Mouse (Mus musculus): Measurements from ENCODE around the gene Cped1. TPM values are rescaled to one million over a fixed set of nuclear protein-coding genes. Genes with fewer than 3 reads are reported as not detected.

Cped1 gene
- total RNA-seq, 2 experiments from 2014 or later: 3.0 to 4.1 TPM

DNA sequence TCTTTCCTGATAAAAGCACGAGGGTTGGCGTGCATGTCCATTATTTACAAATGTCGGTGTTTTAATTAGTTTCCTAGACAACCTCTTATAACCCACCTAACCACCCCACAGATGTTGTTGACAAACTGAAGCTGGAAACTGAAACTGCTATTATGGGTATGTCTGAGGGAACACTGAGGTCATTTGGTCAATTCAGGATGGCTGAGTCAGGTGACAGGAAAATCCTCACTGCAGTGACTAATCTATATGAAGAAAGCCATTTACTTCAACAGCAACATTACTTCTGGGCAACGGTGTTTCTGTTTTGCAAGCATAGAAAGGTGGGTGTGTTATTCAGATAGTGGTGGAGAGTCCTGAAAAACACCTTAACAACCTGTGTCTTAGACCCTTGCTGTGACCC lies 12.4 kb downstream of the Cped1 start:
- no peak for DNase-seq (ENCODE audit: low spot score in 2 of 2)

DNA sequence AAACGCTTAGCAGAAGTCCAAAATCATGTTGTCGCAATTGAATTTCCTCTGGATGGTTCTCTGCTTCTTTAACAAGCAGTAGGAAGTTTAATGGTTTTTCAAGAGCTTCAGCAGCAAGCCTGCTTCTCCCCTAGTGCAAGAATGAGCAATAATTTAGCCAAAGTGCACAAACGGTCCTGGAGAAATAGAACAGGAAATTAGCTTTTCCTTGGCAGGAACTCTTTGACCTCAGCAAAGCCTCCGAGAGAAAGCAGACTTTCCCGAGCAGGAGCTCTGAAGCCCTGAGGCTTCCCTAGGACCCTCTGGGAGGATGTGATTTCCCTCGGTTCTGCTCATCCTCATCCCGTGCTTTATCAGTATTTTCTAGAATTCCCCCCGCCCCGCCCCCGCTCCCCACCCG lies 13.3 kb downstream of the Cped1 start:
- no peak for DNase-seq (ENCODE audit: low spot score in 2 of 2)
- intact Hi-C loops (cut with DNase I): no loop called here

More for the DNA sequence above, 12.4 kb downstream of the Cped1 start:
- intact Hi-C loops (cut with DNase I): no loop called here

GRCm38 (mm10) chr6:22000086-22000485 lies 14.4 kb downstream of the Cped1 start:
- intact Hi-C loops (cut with DNase I): no loop called here
- no peak for DNase-seq (ENCODE audit: low spot score in 2 of 2)

DNA sequence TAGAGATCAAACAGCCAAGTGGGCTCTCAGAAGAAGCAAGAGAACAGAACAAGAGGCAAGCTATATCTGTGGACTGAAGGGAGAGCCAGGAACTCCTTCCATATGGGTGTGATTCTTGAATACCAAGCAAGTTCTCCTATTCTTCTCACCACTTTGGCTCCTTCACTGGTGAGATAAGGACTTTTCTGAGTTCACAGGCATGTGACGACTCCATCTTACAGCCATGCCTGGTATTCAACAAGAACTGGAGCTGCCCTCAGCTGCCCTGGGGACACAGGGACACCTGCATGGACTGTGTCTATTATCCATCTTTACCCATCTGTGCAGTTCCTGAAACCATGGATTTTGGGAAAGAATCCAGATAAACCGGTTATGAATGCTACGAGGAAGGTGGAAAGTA lies 15.2 kb downstream of the Cped1 start:
- intact Hi-C loops (cut with DNase I): no loop called here
- DNase-seq (ENCODE audit: low spot score in 2 of 2): no peak

GRCm38 (mm10) chr6:22001284-22001916 lies 15.7 kb downstream of the Cped1 start:
- no peak for DNase-seq (ENCODE audit: low spot score in 2 of 2)
- intact Hi-C loops (cut with DNase I): no loop called here

GRCm38 (mm10) chr6:22002521-22003199 lies 16.9 kb downstream of the Cped1 start:
- intact Hi-C loops (cut with DNase I): no loop called here
- DNase-seq (ENCODE audit: low spot score in 2 of 2): no peak

- intact Hi-C loops (cut with DNase I): no loop called here
- DNase-seq (ENCODE audit: low spot score in 2 of 2): no peak
These were observed 17.5 kb downstream of the Cped1 start for GRCm38 (mm10) chr6:22003200-22003587.

DNA sequence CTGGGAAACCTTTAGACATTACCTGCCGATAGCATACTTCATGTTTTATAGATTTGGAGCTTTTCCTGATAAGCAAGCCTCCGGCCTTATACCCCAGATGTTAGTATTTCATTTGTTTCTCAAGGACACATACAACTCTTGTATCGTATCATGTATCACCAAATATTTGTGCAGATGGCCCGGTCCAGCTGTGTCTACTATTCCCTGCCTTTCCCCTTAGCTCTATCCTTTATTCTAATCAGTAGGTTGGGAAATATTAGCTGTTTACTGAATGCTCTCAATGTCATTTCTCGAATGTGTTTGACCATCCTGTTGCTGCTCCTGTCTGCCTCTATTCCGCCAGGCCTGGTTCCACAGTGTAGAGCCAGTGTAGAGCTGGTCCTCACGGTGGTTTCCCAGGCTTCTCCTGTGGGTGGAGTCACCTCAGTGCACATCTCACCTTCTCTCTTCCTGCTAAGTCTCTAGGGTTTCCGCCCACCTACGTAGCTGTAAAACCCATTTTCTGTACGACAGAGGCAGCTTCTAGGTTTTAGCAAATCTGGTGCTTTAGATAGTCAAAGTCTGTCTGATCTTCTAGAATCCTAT lies 18.3 kb downstream of the Cped1 start:
- intact Hi-C loops (cut with DNase I): no loop called here

GRCm38 (mm10) chr6:22008346-22008745 lies 22.6 kb downstream of the Cped1 start:
- intact Hi-C loops (cut with DNase I): no loop called here
- no peak for DNase-seq (ENCODE audit: low spot score in 2 of 2)

More for the DNA sequence above, 18.3 kb downstream of the Cped1 start:
- no peak for DNase-seq (ENCODE audit: low spot score in 2 of 2)

- intact Hi-C loops (cut with DNase I): no loop called here
- DNase-seq (ENCODE audit: low spot score in 2 of 2): no peak
These were observed 24.5 kb downstream of the Cped1 start for GRCm38 (mm10) chr6:22010258-22010657.

GRCm38 (mm10) chr6:22010761-22011281 lies 25.1 kb downstream of the Cped1 start:
- intact Hi-C loops (cut with DNase I): no loop called here
- DNase-seq (ENCODE audit: low spot score in 2 of 2): no peak

DNA sequence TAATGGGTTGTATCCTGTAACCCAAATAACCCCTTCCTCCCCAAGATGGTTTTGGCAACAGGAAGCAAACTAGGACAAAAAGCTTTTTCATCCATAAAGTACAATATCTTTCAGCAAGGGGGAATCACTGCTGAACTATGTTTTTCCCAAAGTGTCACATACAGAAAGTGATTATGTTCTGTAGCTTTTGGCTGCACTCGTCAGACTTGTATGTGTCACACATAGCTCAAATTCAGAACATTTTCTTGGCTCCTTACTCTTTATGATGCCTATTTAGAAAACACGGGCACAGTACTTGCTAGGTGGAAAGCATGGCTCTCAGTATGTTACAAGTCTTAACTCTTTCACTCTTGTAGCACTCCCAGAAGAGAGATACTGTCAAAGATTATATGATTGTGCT lies 25.8 kb downstream of the Cped1 start:
- intact Hi-C loops (cut with DNase I): no loop called here
- no peak for DNase-seq (ENCODE audit: low spot score in 2 of 2)

- intact Hi-C loops (cut with DNase I): no loop called here
- DNase-seq (ENCODE audit: low spot score in 2 of 2): no peak
These were observed 26.4 kb downstream of the Cped1 start for GRCm38 (mm10) chr6:22012099-22012498.

DNA sequence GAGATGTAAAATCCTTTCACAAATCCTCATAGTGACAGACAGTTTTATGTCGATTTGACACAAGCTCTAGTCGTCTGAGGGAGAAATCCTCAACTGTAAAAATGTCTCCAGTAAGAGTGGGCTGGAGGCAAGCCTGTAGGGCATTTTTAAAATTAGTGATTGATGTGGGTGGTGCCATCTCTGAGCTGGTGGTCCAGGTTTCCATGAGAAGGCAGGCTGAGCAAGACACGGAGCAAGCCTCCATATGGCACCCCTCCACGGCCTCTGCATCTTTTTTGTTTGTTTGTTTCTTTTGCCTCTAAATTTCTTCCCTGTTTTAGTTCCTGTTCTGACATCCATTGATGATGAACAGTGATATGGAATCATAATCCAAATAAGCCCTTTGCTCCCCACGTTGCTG lies 26.8 kb downstream of the Cped1 start:
- no peak for DNase-seq (ENCODE audit: low spot score in 2 of 2)
- intact Hi-C loops (cut with DNase I): no loop called here

DNA sequence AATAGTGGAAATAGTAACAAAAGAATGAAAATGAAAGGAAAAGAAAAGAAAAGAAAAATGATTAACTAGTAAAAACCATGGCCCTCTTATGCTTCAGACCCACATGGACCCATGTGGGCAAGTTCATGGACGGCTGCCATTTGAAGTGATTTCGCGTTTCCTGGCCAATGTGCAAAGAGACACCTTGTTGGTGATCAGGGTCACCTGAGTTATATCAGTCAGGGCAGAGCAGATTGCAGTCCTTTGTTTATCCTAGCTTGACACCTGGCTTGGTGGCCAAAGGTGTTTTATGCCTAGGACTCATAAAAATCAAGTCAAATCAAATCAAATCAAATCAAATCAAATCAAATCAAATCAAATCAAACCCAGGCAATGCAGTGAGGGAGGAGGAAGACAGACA lies 27.7 kb downstream of the Cped1 start:
- intact Hi-C loops (cut with DNase I): no loop called here
- DNase-seq (ENCODE audit: low spot score in 2 of 2): no peak

DNA sequence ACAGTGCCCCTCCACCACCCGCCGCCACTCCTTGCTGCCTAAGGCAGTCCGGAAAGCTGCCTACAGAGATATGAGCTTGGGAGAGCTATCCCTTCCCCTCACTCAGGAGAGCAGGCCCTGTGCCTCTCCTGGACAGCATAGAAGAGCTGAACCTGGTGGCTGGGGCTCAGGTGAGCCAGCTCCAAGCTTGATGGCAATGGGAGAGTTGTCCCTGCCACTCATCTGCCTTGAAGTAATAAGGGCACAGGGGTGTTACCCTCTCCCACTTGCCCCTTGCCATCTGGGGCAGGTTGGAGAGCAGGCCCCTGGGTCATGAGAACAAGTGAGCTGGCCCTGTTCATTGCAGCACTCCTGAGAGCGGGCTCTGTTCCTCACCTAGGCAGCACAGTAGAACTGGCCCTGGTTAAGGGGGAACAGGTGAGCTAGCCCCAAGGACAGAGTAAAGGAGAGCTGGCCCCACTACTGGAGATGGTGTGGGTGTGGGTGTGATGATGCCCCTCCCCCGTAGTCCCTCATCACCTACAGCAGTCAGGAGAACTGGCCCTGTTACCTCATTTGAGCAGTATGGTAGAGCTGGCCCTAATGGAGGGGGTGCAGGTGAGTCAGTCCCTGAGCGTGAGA lies 28.7 kb downstream of the Cped1 start:
- intact Hi-C loops (cut with DNase I): no loop called here

GRCm38 (mm10) chr6:22017631-22018030 lies 31.9 kb downstream of the Cped1 start:
- no peak for DNase-seq (ENCODE audit: low spot score in 2 of 2)
- intact Hi-C loops (cut with DNase I): no loop called here

More for the DNA sequence above, 28.7 kb downstream of the Cped1 start:
- no peak for DNase-seq (ENCODE audit: low spot score in 2 of 2)

GRCm38 (mm10) chr6:22018768-22019445 lies 33.2 kb downstream of the Cped1 start:
- no peak for DNase-seq (ENCODE audit: low spot score in 2 of 2)
- intact Hi-C loops (cut with DNase I): no loop called here

GRCm38 (mm10) chr6:22019637-22020036 lies 33.9 kb downstream of the Cped1 start:
- no peak for DNase-seq (ENCODE audit: low spot score in 2 of 2)
- intact Hi-C loops (cut with DNase I): no loop called here

DNA sequence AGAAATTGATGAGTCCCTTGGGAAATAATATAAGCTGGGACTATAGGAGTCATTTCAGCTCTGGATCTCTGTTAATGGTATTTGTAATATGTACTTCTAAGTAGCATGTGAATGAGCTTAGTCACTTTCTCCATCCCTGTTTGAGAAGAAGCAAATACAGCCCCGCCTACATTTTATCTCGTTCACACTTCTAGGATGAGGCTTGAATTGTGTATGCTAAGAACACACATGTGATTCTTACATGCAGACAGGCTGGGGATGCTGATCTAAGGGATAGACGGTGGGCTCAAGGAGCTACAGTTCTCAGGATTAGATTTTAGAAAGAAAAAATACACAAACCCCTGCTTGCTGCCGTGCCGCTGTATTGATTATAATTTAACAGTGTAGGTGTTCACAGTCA lies 35.0 kb downstream of the Cped1 start:
- no peak for DNase-seq (ENCODE audit: low spot score in 2 of 2)
- intact Hi-C loops (cut with DNase I): no loop called here
